Mouse (Mus musculus): ENCODE data around the gene Opa1. TPM values are rescaled to one million over a fixed set of nuclear protein-coding genes. Genes with fewer than 3 reads are reported as not detected.

Opa1 gene
- polyA plus RNA-seq, 1 experiment from 2014 or later = 36.9 TPM

GRCm38 (mm10) chr16:29659101-29659810 lies 80.1 kb downstream of the Opa1 start:
- H3K27me3 ChIP-seq (ENCODE audit: insufficient read depth, poor library complexity, severe bottlenecking) = peaks cover 98% of the 10 kb centered on the region
- peaks cover 35% of the 10 kb centered on the region for H3K4me1 ChIP-seq (replicated peaks)
- no peak overlapping the region for H3K4me3 ChIP-seq
- 0 out of 2 replicates have a peak overlapping the region, but pooled peaks have one; percentile 2 for H3K27ac ChIP-seq
- no peak for DNase-seq (ENCODE audit: low spot score)
- no peaks in the 10 kb centered on the region for H3K9me3 ChIP-seq
- H3K36me3 ChIP-seq = no peaks in the 10 kb centered on the region
- 84% methylated on average over 13 of the region's 13 CpGs for WGBS

DNA sequence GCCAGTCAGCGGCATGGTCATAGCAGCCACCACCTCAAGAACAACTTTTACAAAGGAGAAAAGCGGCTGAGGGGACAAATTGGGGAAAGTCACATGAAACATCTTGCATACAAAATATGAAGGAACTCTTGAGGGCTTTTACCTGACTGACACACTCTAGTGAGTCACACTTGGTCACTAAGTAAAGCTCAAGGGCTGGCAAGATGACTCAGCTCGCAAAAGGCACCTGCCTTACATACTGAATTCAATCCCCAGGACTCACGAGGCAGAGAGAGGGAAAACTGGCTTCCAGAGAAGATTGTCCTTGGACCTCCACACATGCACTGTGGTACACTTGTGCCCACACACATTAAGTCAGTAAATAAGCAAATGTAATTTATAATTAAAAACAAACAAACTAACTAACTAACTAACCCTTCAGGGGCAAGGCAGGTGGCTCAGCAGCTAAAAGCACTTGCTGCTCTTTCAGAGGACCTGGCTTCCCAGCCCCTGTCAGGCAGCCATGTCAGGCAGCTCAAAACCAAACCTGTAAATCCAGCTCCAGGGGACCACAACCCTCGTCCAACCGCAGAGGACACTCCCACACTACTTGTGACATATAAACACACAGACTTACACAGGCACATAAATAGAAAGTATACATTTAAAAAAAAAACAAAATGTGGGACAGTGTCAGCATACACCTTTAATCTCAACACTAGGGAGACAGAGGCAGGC lies 84.1 kb downstream of the Opa1 start:
- Histone ChIP-seq H3K36me3 (no peaks in the 10 kb centered on the region), H3K4me3 (no peak overlapping the region), H3K27me3 (ENCODE audit: insufficient read depth, poor library complexity, severe bottlenecking) (peaks cover 97% of the 10 kb centered on the region), H3K9me3 (no peaks in the 10 kb centered on the region), H3K4me1 (replicated peaks) (peaks cover 33% of the 10 kb centered on the region), H3K27ac (no peak overlapping the region)
- DNase-seq (ENCODE audit: low spot score) = no peak
- WGBS = 85% methylated on average over 6 of the region's 6 CpGs

DNA sequence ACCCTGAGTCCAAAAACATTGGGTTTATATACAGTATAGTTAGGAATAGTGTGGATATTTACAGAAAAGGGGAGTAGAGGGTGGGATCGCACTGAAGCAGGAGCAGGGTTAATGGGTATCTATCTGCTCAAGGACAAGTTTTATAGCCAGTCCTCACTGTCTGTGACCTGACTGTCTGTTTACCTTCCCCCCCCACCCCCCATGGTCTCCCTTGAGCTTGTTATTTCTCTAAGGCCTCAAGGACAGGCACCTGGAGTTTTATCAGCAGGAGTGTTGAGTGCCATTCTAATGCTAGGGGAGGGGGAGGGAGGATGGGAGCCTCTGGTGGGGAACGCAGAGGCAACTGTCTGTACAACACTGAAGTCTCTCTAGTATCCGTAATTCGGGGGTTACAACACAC lies 85.3 kb downstream of the Opa1 start:
- Histone ChIP-seq H3K9me3 (no peaks in the 10 kb centered on the region), H3K4me3 (no peak overlapping the region), H3K27me3 (ENCODE audit: insufficient read depth, poor library complexity, severe bottlenecking) (peaks cover 97% of the 10 kb centered on the region), H3K4me1 (replicated peaks) (peaks cover 29% of the 10 kb centered on the region), H3K36me3 (no peaks in the 10 kb centered on the region), H3K27ac (no peak overlapping the region)
- DNase-seq (ENCODE audit: low spot score) = no peak
- 36% methylated on average over 4 of the region's 4 CpGs for WGBS

DNA sequence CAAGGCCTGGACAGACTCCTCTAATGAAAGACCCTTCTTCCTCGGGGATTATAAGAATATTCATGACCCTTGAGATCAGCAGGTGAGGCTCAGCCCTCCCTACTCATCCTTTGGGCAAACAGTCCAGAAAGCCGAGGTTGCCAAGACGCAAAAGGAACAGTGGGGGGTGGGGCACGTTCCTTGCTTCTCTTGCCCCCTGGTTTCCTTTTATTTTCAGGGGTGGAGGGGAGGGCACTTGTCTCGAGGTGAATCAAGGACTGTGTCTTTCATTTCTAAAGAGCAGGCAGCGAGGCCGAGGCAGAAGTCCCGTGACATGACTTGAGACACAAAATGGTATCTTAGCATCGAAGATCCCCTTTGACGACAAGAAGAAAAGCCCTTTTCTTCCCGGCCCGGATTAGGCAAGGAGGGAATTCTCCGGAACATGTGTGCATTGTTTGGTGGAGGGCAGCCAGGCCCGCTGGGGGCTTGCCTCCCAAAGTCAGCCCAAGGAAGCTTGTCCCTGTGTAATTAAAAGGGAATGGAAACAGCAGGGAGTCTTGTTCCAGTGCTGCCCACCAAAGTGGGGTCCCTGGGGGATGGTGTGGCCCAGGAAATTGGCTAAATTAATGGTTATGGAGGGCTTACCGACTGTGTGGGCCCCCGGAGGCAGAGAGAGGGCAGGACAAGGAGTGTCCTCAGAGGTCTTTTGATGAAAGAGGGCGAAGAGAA lies 88.0 kb downstream of the Opa1 start:
- WGBS = 3% methylated on average over 17 of the region's 17 CpGs
- Histone ChIP-seq H3K27me3 (ENCODE audit: insufficient read depth, poor library complexity, severe bottlenecking) (peaks cover 97% of the 10 kb centered on the region), H3K36me3 (no peaks in the 10 kb centered on the region), H3K9me3 (no peaks in the 10 kb centered on the region), H3K4me1 (replicated peaks) (peaks cover 29% of the 10 kb centered on the region), H3K4me3 (peak overlapping the region; percentile 16), H3K27ac (peak overlapping the region; percentile 78)
- DNase-seq (ENCODE audit: low spot score) = peak; percentile 59

DNA sequence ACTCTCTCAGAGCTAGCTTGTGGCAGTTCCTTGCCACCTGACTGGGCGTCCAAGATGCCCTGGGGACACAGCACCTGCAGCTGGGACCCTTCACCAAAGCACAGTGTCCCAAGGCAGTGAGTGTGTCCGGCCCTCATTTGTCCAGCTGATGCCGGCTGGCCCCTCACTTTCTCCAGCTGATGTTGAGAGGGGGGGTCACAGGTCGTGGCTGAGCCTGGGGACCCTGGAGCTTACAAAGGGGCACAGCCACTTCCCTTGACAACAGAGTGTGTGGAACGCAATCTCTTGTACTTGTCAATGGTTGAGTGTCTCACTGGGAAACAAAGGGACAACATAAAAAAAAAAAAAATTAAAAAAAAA lies 88.5 kb downstream of the Opa1 start:
- peak overlapping the region; percentile 16 for H3K4me3 ChIP-seq
- DNase-seq (ENCODE audit: low spot score) = peak; percentile 73
- H3K4me1 ChIP-seq (replicated peaks) = peaks cover 29% of the 10 kb centered on the region
- no peaks in the 10 kb centered on the region for H3K9me3 ChIP-seq
- H3K36me3 ChIP-seq = no peaks in the 10 kb centered on the region
- 11% methylated on average over 5 of the region's 5 CpGs for WGBS
- peak overlapping the region; percentile 78 for H3K27ac ChIP-seq
- H3K27me3 ChIP-seq (ENCODE audit: insufficient read depth, poor library complexity, severe bottlenecking) = peaks cover 97% of the 10 kb centered on the region

GRCm38 (mm10) chr16:29668451-29668850 lies 89.3 kb downstream of the Opa1 start:
- DNase-seq (ENCODE audit: low spot score) = peak; percentile 45

DNA sequence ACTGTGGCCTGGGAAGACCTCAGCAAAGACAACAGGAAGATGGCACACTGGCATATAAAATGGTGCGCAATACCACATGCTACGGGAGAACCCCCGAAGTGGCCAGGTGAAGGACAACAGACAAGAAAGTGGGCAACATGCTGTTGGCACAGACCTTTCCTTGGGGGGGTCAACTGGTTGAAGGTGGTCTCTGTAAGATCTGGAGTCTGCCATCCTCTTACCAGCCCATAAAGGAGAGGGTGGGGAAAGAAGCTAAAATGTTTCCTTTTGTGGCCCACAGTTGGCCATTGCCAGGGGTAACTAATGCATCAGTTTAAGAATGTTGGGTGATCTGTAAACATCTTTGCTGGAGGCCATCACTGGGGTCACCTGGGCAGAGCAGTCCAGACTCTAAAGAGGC lies 91.7 kb downstream of the Opa1 start:
- no peak overlapping the region for H3K4me3 ChIP-seq
- DNase-seq (ENCODE audit: low spot score) = no peak

More at GRCm38 (mm10) chr16:29668451-29668850, 89.3 kb downstream of the Opa1 start:
- Histone ChIP-seq H3K27ac (peak overlapping the region; percentile 35; the same call in 1 of the 2 replicates), H3K4me3 (no peak overlapping the region), H3K27me3 (ENCODE audit: insufficient read depth, poor library complexity, severe bottlenecking) (peaks cover 97% of the 10 kb centered on the region), H3K9me3 (0 out of 2 replicates have a peak, but pooled peaks cover 3% of the 10 kb centered on the region), H3K36me3 (no peaks in the 10 kb centered on the region), H3K4me1 (replicated peaks) (peaks cover 29% of the 10 kb centered on the region)
- WGBS = 78% methylated on average over 12 of the region's 12 CpGs

GRCm38 (mm10) chr16:29673230-29673629 lies 94.1 kb downstream of the Opa1 start:
- H3K4me1 ChIP-seq (replicated peaks) = peaks cover 6% of the 10 kb centered on the region
- H3K27ac ChIP-seq = no peak overlapping the region
- H3K27me3 ChIP-seq (ENCODE audit: insufficient read depth, poor library complexity, severe bottlenecking) = peaks cover 95% of the 10 kb centered on the region
- no peak for DNase-seq (ENCODE audit: low spot score)
- H3K36me3 ChIP-seq = no peaks in the 10 kb centered on the region
- H3K4me3 ChIP-seq = no peak overlapping the region
- peaks cover 9% of the 10 kb centered on the region for H3K9me3 ChIP-seq
- 97% methylated on average over 3 of the region's 3 CpGs for WGBS

More for the DNA sequence above, 91.7 kb downstream of the Opa1 start:
- WGBS = 93% methylated on average over 3 of the region's 3 CpGs
- Histone ChIP-seq H3K36me3 (no peaks in the 10 kb centered on the region), H3K27me3 (ENCODE audit: insufficient read depth, poor library complexity, severe bottlenecking) (peaks cover 95% of the 10 kb centered on the region), H3K4me1 (replicated peaks) (peaks cover 29% of the 10 kb centered on the region), H3K9me3 (0 out of 2 replicates have a peak, but pooled peaks cover 3% of the 10 kb centered on the region), H3K27ac (no peak overlapping the region)

GRCm38 (mm10) chr16:29679607-29680006 lies 100.5 kb downstream of the Opa1 start:
- Histone ChIP-seq H3K36me3 (no peaks in the 10 kb centered on the region), H3K27ac (peak overlapping the region; percentile 56; the same call in 1 of the 2 replicates), H3K9me3 (peaks cover 9% of the 10 kb centered on the region), H3K27me3 (ENCODE audit: insufficient read depth, poor library complexity, severe bottlenecking) (peaks cover 81% of the 10 kb centered on the region), H3K4me3 (no peak overlapping the region), H3K4me1 (replicated peaks) (peaks cover 45% of the 10 kb centered on the region)
- 47% methylated on average over 5 of the region's 5 CpGs for WGBS
- no peak for DNase-seq (ENCODE audit: low spot score)

DNA sequence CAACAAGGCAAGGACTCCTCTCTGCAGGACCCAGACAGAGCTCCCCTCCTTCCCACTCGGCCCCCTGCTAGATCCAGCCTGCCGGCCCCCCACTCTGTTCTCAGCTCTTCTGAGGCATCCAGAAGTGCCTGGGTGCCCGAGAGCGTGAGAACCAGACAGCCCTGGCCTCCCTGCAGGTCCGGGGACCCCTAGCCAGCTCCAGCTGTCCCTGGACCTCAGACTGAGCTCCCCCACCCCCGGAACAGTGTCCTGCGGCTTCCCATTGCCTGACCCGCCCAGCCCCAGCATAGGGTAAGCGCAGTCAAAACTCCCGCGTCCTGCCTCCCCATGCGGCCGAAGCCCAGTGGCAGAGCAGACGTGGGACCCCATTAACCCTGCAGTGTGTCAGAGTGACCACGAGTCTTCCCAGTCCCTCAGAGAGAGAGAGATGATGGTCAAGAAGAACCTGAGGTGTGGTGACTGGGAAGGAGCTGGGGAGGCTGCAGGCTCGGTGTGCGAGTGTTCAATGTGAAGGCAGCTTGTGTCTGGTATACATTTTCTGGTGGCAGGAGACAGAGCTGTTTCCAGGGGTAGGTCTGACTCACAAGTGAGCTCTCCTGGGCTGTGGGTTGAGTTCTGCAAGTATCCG lies 101.5 kb downstream of the Opa1 start:
- peaks cover 47% of the 10 kb centered on the region for H3K4me1 ChIP-seq (replicated peaks)

DNA sequence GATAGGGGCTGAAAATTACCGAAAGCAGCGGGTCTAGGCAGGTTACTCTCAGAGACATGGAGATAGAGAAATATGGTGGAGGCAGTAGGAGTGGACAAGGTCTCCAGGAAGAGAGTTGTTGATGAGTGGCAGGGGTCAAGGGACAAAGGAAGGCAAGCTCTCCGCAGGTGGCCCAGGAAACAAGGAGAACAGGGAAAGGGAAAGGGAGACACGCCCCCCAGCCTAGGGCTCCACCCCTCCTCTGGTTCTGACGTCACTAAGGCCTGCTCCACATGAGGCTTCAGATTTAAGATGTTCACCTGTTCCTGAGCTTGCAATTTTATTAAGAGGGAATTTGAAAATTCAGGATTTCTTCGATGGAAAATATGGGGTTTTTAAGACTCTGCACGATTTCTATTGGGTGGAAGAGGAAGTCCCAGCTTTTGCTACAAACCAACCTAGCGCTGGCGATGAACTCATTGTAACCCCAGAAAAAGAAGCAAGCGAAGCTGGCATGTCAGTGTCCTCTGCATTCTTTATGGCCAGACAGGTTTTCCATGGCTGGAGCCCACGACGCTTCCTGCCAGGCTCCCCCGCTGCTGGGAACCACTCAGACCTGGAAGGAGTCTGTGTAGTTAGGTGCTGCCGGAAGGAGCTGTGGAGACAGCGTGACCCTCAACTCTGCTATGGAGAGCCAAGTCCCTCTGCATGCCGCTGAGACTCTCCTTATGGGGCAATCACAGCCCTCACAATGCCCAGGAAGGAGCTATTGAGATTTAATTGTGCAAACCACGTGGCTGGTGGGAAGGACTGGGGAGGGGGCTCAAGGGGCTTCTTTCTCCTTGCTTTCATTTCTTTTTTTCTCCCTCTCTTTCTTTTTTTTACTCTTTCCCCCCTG lies 103.7 kb downstream of the Opa1 start:
- Histone ChIP-seq H3K9me3 (0 out of 2 replicates have a peak, but pooled peaks cover 5% of the 10 kb centered on the region), H3K4me1 (replicated peaks) (peaks cover 59% of the 10 kb centered on the region), H3K27ac (peak overlapping the region; percentile 89), H3K27me3 (ENCODE audit: insufficient read depth, poor library complexity, severe bottlenecking) (peaks cover 86% of the 10 kb centered on the region), H3K36me3 (no peaks in the 10 kb centered on the region), H3K4me3 (peak overlapping the region; percentile 41)
- WGBS = 11% methylated on average over 17 of the region's 17 CpGs
- DNase-seq (ENCODE audit: low spot score) = peak; percentile 66

More for the DNA sequence above, 101.5 kb downstream of the Opa1 start:
- Histone ChIP-seq H3K9me3 (peaks cover 9% of the 10 kb centered on the region), H3K27ac (peak overlapping the region; percentile 56), H3K4me3 (no peak overlapping the region), H3K27me3 (ENCODE audit: insufficient read depth, poor library complexity, severe bottlenecking) (peaks cover 84% of the 10 kb centered on the region), H3K36me3 (no peaks in the 10 kb centered on the region)
- WGBS = 47% methylated on average over 18 of the region's 18 CpGs
- no peak for DNase-seq (ENCODE audit: low spot score)
